Mouse (Mus musculus): ENCODE measurements around the gene Sympk.

- peak in 2 of 3 experiments; percentile 54 to 70 for TF ChIP-seq MYOD1 (IDR thresholded peaks at IDR 0.05; ENCODE audit: control insufficient read depth in 1 of 3, insufficient read length in 2 of 3, low read depth in 2 of 3)
- no peak for TF ChIP-seq TCF12 (IDR thresholded peaks at IDR 0.05; ENCODE audit: insufficient read depth, poor library complexity, severe bottlenecking)
- peak; percentile 29 for TF ChIP-seq POLR2A (IDR thresholded peaks at IDR 0.05; ENCODE audit: insufficient read length, low read depth)
- TF ChIP-seq USF1 (IDR thresholded peaks at IDR 0.05; ENCODE audit: low read depth), result no peak
- no peak for TF ChIP-seq MAX (IDR thresholded peaks at IDR 0.05; ENCODE audit: low read depth)
These were observed 70.9 kb downstream of the Sympk start for GRCm38 (mm10) chr7:19094826-19095750.
